Mouse (Mus musculus) thymus, postnatal 25 days (tissue): ENCODE data around the gene Atp8a2.
A peak's percentile ranks its signal among the peaks of the same experiment; 100 is the strongest.

Experiments
- DNase-seq: peaks from one replicate; pipeline ENCODE4 v3.0.0; 2022

Atp8a2 gene

DNA sequence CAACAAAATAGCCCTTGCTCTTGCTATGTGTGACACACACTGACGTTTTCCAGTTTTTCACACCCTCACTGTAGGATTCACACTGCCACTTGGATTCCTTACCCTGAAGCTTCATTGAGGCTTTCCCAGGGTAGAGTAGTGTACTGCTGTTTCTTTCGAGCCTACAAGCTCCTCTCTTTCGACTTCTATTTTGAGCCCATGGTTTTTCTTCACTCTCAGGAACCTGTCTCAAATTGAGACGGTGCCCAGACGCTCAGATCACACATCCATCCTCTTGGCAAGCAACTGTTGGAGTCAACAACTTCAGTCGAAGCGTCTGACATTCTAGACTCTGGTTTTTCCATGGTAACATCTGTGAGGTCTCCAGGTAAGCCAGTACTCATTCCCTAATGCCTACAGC, at the start of gene Atp8a2:
Gene Atp8a2, minus strand, starts transcription at position 296 of the 400 bp plus-strand sequence.
- DNase-seq, result no peak

DNA sequence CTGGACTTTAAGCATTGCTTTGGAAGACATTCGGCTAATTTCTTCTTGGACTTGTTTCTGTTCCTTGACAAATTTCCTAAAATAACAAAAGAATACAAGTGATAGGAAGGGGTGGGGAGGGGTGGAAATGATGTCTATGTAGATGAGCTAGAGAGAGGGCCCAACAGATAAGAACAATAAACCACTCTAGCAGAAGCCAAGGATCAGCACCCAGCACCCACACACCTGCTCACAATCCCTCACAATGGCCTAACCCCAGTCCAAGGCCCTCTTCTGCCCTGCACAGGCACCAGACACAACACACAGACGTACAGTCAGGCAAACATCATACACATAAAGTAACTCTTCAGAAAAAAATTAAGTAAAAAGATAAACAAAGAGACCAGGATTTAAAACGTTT, 41.6 kb upstream of the Atp8a2 start:
- no peak for DNase-seq

DNA sequence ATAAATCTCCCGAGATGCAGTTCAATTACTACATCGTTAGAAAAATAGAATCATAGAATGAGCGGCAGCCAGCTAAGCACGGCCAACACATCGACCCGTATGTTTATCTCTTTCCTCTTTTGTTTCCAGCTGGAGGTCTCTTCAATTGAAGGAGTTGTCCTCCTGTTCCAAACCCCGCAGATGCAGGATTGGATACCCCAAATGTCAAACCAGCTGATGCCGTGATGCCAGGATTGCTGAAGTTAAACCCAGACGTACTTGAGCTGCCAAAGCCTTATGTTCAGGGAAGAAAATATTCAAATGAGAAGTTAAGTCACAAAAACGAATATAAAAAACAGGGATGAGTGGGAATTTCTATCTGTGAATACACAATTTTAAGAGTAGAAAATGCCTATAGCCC, 22.9 kb upstream of the Atp8a2 start:
- no peak for DNase-seq

- no peak for DNase-seq
Measured at GRCm38 (mm10) chr14:60217616-60218015, 20.6 kb upstream of the Atp8a2 start.

DNA sequence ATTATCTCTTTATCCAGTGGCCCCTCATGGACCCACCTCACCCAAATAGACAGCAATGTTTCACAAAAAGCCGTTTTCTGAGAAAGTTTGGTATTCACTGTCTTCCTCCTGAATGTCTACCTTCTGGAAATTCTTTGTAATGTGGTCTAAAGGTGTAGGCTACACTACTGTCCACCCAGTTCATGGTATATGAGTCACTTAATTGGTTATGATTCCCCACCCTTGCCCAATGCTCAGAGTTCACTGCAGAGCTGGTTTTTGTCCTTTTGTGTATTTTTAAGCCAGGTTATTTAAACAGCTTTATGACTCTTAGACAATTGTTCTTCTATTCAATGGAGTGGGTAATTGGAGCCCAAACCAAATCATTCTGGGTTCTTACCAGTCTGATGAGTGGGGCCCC, 19.1 kb upstream of the Atp8a2 start:
- no peak for DNase-seq

GRCm38 (mm10) chr14:60215000-60215399, 18.0 kb upstream of the Atp8a2 start:
- DNase-seq, result no peak

- no peak for DNase-seq
Measured at GRCm38 (mm10) chr14:60214040-60214439, 17.1 kb upstream of the Atp8a2 start.

GRCm38 (mm10) chr14:60209166-60209565, 12.2 kb upstream of the Atp8a2 start:
- DNase-seq, result no peak

DNA sequence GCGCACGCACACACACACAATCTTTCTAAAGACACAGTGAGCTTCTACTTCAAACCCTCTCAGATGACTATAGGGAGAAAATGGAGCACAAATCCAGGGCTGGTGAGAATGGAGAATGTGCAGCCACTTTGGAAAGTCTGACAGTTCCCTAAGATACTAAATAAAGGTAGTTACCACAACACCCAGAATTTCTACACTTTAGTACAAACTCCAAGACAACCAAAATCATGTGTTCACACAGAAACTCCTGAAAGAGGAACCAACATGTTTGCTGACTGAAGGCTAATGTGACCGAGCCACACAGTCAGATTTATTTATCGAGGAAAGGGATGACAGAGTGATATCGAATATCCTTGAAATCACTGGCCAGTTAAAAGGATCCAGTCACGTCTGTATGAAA, 8.0 kb upstream of the Atp8a2 start:
- DNase-seq, result no peak

- DNase-seq, result no peak
Measured at GRCm38 (mm10) chr14:60195999-60196398, 980 bp downstream of the Atp8a2 start.

- DNase-seq, result no peak
Measured at GRCm38 (mm10) chr14:60194606-60195005, 2.4 kb downstream of the Atp8a2 start.

DNA sequence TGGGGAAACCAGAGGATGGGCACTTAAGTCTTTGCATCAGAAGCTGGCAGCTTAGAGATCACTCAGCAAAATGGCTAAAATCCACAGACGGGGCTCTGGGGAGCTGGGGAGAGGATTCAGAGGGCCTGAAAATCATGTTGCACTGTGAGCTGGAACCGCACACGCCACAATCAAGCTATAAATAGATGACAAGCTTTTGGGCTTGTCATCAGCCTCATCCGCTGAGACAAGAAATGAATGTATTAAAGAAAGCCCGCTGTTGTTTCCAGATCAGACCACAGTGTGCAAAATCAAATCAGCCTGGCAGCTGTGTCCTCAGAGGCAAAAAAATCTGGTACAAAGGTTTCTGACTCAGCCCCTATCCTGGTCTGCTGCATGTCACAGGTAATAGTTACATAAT, 7.2 kb downstream of the Atp8a2 start:
- DNase-seq, result no peak

GRCm38 (mm10) chr14:60188201-60188825, 8.7 kb downstream of the Atp8a2 start:
- no peak for DNase-seq

GRCm38 (mm10) chr14:60181306-60181705, 15.7 kb downstream of the Atp8a2 start:
- DNase-seq, result no peak

- no peak for DNase-seq
Measured at GRCm38 (mm10) chr14:60178571-60178955, 18.4 kb downstream of the Atp8a2 start.

- peak; percentile 8 for DNase-seq
Measured at GRCm38 (mm10) chr14:60177614-60178570, 19.1 kb downstream of the Atp8a2 start.

GRCm38 (mm10) chr14:60176891-60177613, 19.9 kb downstream of the Atp8a2 start:
- DNase-seq, result peak; percentile 5

DNA sequence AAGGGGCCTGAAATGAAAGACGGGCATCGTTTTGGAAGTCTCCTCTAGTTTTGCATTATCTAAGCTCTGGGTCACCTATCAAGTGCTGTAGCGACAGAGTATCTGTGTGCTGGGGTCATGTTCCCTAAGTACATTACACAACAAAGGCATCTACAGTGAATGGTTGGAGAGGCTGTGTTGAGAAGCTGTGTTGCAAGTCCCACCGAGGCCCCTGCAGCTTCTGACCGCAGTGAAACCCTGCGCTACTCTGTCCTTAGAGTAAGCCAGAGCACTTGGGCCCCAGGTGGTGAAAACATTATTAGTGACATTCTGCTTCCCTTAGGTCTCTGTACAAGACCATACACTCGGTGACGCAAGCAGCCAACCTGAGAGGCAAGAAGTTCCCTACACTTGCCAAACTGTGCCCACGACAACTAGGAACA, 20.5 kb downstream of the Atp8a2 start:
- DNase-seq, result no peak

DNA sequence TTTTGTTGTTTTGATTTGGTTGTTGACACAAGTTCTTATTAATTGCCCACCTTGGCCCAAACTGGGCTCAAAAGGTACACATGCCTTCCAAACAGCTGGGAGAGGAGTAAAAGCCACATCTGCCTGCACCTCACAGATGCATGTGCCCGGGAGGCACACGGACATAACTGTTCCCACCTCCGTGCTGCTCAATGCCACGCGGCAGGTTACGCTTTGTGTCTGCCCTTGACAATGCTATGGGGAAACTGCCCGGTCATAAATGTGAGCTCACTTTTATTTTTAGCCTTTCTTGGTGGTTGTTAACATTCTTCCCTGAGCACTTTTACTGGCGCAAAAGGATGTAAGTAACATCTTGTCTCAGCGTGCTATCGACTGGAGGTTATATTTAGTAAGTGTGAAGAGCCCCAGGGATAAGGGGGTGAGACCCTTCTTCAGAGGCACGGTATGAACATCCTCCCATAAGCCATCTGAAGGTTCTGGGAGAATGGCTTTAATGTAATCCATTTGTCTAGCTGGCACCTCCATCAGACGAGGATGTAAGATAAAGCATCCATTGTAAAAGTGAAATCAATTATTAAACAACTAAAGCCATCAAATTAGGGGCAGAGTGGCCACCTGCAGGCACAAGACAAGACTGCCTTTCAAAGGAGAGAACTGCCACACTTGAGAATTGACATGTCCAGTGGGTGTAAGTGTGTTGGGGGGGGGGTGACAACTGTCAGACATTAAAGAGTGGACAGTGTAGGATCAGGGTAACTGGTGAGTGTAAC, 24.5 kb downstream of the Atp8a2 start:
- no peak for DNase-seq

DNA sequence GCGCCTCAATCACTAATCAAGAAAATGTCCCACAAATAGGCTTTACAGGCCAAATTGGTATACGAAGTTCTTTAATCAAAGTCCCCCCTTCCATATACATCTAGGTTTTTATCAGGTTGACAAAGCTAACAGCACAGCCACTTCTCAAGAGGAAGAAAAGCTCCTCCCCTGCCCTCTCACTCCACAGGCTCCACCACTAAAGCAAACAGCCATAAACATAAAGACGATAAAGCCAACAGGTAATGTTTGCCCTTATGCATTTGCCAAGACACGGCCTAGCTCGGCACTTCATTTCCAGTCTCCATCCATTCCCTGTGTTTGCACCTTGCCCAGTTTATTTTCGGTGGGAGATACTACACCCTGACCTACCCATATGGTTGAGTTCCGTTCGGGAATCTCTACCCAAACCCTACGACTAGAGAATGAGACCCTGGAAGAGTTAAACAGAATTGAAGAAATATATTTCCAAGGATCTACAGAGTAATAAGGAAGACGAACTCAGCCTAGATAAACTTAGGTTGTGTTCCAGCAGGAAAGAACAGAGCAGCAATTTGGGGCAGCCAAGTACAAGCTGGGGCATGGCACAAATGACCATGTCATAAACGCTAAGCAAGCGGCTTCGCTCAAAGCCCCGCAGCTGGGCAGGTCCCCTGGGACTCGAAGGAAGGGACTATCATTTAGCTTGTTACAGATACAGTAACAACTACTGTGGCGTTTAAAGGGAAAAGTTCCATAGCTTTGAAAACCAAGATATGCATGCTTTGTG, 26.0 kb downstream of the Atp8a2 start:
- DNase-seq, result no peak

- DNase-seq, result no peak
Measured at GRCm38 (mm10) chr14:60163367-60163766, 33.6 kb downstream of the Atp8a2 start.

GRCm38 (mm10) chr14:60152373-60152772, 44.6 kb downstream of the Atp8a2 start:
- no peak for DNase-seq
